Mouse (Mus musculus) midbrain, embryonic 11.5 days (tissue): ENCODE measurements at regions not wholly inside any gene's neighbourhood (a gene's known extent, or its start where the extent isn't known, plus 50 kb on each side); places are given as distances from the start of the nearest gene placed in this dataset.

Source experiments
- ATAC-seq: fragments of 200-750 bp; cut with Nextera tagmentation; 2 replicates; pipeline ENCODE4 v1.8.0; 2017; ENCODE audit warnings: moderate TSS enrichment, moderate library complexity; ENCODE audit not compliant: low FRiP score
- DNase-seq: peaks from one replicate; pipeline ENCODE4 v3.0.0; 2015; ENCODE audit warnings: low spot score; ENCODE audit errors: missing footprints
- H3K27ac ChIP-seq: fragments of 300-500 bp; sonication (generic); 2 replicates; pipeline ENCODE4 v1.5.1; 2014; ENCODE audit warnings: low read depth, low read length
- H3K27me3 ChIP-seq: fragments of 300-500 bp; sonication (generic); 2 replicates; pipeline ENCODE4 v1.6.1; 2014; ENCODE audit warnings: mild to moderate bottlenecking, low read length, moderate library complexity, mixed read lengths; ENCODE audit not compliant: control insufficient read depth, insufficient read depth
- H3K36me3 ChIP-seq: fragments of 300-500 bp; sonication (generic); 2 replicates; pipeline ENCODE4 v1.6.1; 2014; ENCODE audit warnings: mild to moderate bottlenecking, low read length, moderate library complexity, mixed read lengths; ENCODE audit not compliant: control insufficient read depth, insufficient read depth
- H3K4me1 ChIP-seq: fragments of 300-500 bp; sonication (generic); 2 replicates; pipeline ENCODE4 v1.6.1; 2014; ENCODE audit warnings: low read length; ENCODE audit not compliant: control insufficient read depth, insufficient read depth
- H3K4me2 ChIP-seq: fragments of 300-500 bp; sonication (generic); 2 replicates; pipeline ENCODE4 v1.6.1; 2014; ENCODE audit warnings: mild to moderate bottlenecking, moderate library complexity
- H3K4me3 ChIP-seq: fragments of 300-500 bp; sonication (generic); 2 replicates; pipeline ENCODE4 v1.5.1; 2014; ENCODE audit warnings: low read depth, low read length
- H3K9ac ChIP-seq: fragments of 300-500 bp; sonication (generic); 2 replicates; pipeline ENCODE4 v1.6.1; 2014; ENCODE audit warnings: low read length
- H3K9me3 ChIP-seq: fragments of 300-500 bp; sonication (generic); 2 replicates; pipeline ENCODE4 v1.6.1; 2016; ENCODE audit warnings: low read length; ENCODE audit not compliant: control insufficient read depth
- WGBS: fragments of 180-500 bp; shearing (Covaris S2); extraction: QIAGEN DNeasy Blood & Tissue Kit; methylation state at CpG from one replicate; pipeline ENCODE4 v1.1.7; 2014; 5-methylcytosine and 5-hydroxymethylcytosine counted together

- no peaks in the 10 kb centered on the region for H3K36me3 ChIP-seq
- WGBS, result 67% methylated on average over 5 of the region's 5 CpGs
- DNase-seq (peak; percentile 91), ATAC-seq (no peak)
- no peak overlapping the region for H3K4me3 ChIP-seq
- no peaks in the 10 kb centered on the region for H3K27me3 ChIP-seq
- peaks cover 5% of the 10 kb centered on the region; the same call in 1 of the 2 replicates for H3K4me1 ChIP-seq
- H3K9me3 ChIP-seq, result no peaks in the 10 kb centered on the region
- H3K9ac ChIP-seq, result no peak overlapping the region
- H3K4me2 ChIP-seq, result no peak overlapping the region
- peak overlapping the region; percentile 68 for H3K27ac ChIP-seq
These were observed 269.1 kb downstream of the Rfpl4b start for GRCm38 (mm10) chr10:38552350-38553076.

- Histone ChIP-seq H3K27me3 (no peaks in the 10 kb centered on the region), H3K27ac (no peak overlapping the region), H3K4me1 (0 out of 2 replicates have a peak, but pooled peaks cover 2% of the 10 kb centered on the region), H3K4me2 (no peak overlapping the region), H3K36me3 (no peaks in the 10 kb centered on the region), H3K9me3 (no peaks in the 10 kb centered on the region), H3K4me3 (no peak overlapping the region), H3K9ac (no peak overlapping the region)
- ATAC-seq (no peak), DNase-seq (peak; percentile 62)
- 92% methylated on average over 4 of the region's 4 CpGs for WGBS
These were observed 281.5 kb downstream of the Rfpl4b start for GRCm38 (mm10) chr10:38540031-38540430.

GRCm38 (mm10) chr10:38538766-38539165 is 282.8 kb downstream of the Rfpl4b start:
- peak; percentile 19 for DNase-seq
- no peak overlapping the region for H3K27ac ChIP-seq
- H3K36me3 ChIP-seq, result no peaks in the 10 kb centered on the region
- H3K4me1 ChIP-seq, result 0 out of 2 replicates have a peak, but pooled peaks cover 2% of the 10 kb centered on the region
- H3K9me3 ChIP-seq, result no peaks in the 10 kb centered on the region
- no peak for ATAC-seq
- no peak overlapping the region for H3K4me2 ChIP-seq
- no peaks in the 10 kb centered on the region for H3K27me3 ChIP-seq
- H3K9ac ChIP-seq, result no peak overlapping the region
- H3K4me3 ChIP-seq, result no peak overlapping the region

- Histone ChIP-seq H3K36me3 (no peaks in the 10 kb centered on the region), H3K4me1 (no peaks in the 10 kb centered on the region), H3K27me3 (no peaks in the 10 kb centered on the region), H3K4me2 (no peak overlapping the region), H3K27ac (no peak overlapping the region), H3K9ac (no peak overlapping the region), H3K9me3 (no peaks in the 10 kb centered on the region), H3K4me3 (no peak overlapping the region)
- ATAC-seq (no peak), DNase-seq (no peak)
- 82% methylated on average over 2 of the region's 2 CpGs for WGBS
These were observed 304.9 kb downstream of the Rfpl4b start for GRCm38 (mm10) chr10:38516636-38517035.
